In genomic region chr3:66292356-66292946, GRCm38 (mm10) we compare ENCODE assay signal across 8 mouse cellular contexts. TPM values are rescaled to one million over a fixed set of nuclear protein-coding genes. Genes with fewer than 3 reads are reported as not detected.
DNase-seq lines count a peak whose midpoint lies in the region; ATAC-seq and TF ChIP-seq lines count a peak whose summit lies in the region.

No protein-coding gene starts in this region.

- peak overlapping the region; percentile 39 to 52 for H3K4me3 ChIP-seq in heart, embryonic 14.5 days (ENCODE audit: control insufficient read depth in 1 of 2, insufficient read depth in 1 of 2, low read depth in 1 of 2, low read length in 2 of 2)
- peak overlapping the region; percentile 16; the same call in 1 of the 2 replicates for H3K4me3 ChIP-seq in kidney, postnatal 0 days (replicated peaks; ENCODE audit: low read depth, low read length)
- peak overlapping the region; percentile 34 for H3K4me3 ChIP-seq in stomach, postnatal 0 days (ENCODE audit: low read depth, low read length)

- H3K36me3 ChIP-seq in heart, embryonic 14.5 days (ENCODE audit: control insufficient read depth, insufficient read depth, low read length): no peaks in the 10 kb centered on the region
- no peaks in the 10 kb centered on the region for H3K36me3 ChIP-seq in kidney, postnatal 0 days (ENCODE audit: insufficient read depth, low read length)
- H3K36me3 ChIP-seq in stomach, postnatal 0 days (ENCODE audit: control insufficient read depth, insufficient read depth, low read length): no peaks in the 10 kb centered on the region

- H3K27me3 ChIP-seq in heart, embryonic 14.5 days (ENCODE audit: control insufficient read depth, insufficient read depth, low read length): no peaks in the 10 kb centered on the region
- no peaks in the 10 kb centered on the region for H3K27me3 ChIP-seq in kidney, postnatal 0 days (ENCODE audit: insufficient read depth, low read length)
- no peaks in the 10 kb centered on the region for H3K27me3 ChIP-seq in stomach, postnatal 0 days (ENCODE audit: control insufficient read depth, insufficient read depth, low read length)

- peaks cover 5 to 14% of the 10 kb centered on the region in 2 experiments for H3K4me1 ChIP-seq in heart, embryonic 14.5 days (ENCODE audit: control insufficient read depth in 2 of 2, insufficient read depth in 2 of 2, low read length in 2 of 2)
- H3K4me1 ChIP-seq in kidney, postnatal 0 days (replicated peaks; ENCODE audit: insufficient read depth, low read length): no peaks in the 10 kb centered on the region
- 0 out of 2 replicates have a peak, but pooled peaks cover 2% of the 10 kb centered on the region for H3K4me1 ChIP-seq in stomach, postnatal 0 days (replicated peaks; ENCODE audit: control insufficient read depth, insufficient read depth)

- H3K27ac ChIP-seq in heart, embryonic 14.5 days (replicated peaks in 1 of 2; ENCODE audit: control insufficient read depth in 1 of 2, insufficient read depth in 1 of 2, low read depth in 2 of 2, low read length in 2 of 2): peak overlapping the region; percentile 78 to 90
- peak overlapping the region; percentile 86 for H3K27ac ChIP-seq in kidney, postnatal 0 days
- no peak overlapping the region for H3K27ac ChIP-seq in stomach, postnatal 0 days (replicated peaks)

- peak; percentile 21 to 43 for DNase-seq in cerebellum, postnatal 25 days
- no peak for DNase-seq in cerebellum, adult 18-20 months
- peak; percentile 5 to 20 for DNase-seq in adrenal gland, postnatal 36 days
- peak; percentile 86 for DNase-seq in kidney, postnatal 0 days (ENCODE audit: low spot score)
- peak; percentile 43 for DNase-seq in lung, postnatal 25 days (ENCODE audit: low spot score)
- DNase-seq in stomach, postnatal 0 days (ENCODE audit: low spot score): peak; percentile 48
- DNase-seq in layer of hippocampus, adult 11-12 months (ENCODE audit: low spot score): no peak

- peak overlapping the region; percentile 77 for H3K4me2 ChIP-seq in heart, embryonic 14.5 days (ENCODE audit: low read length)
- peak overlapping the region; percentile 62 for H3K4me2 ChIP-seq in kidney, postnatal 0 days (ENCODE audit: low read length)
- peak overlapping the region; percentile 58 for H3K4me2 ChIP-seq in stomach, postnatal 0 days (replicated peaks; ENCODE audit: low read depth)

- no peaks in the 10 kb centered on the region for H3K9me3 ChIP-seq in heart, embryonic 14.5 days (ENCODE audit: control insufficient read depth, low read length)
- H3K9me3 ChIP-seq in kidney, postnatal 0 days (replicated peaks; ENCODE audit: low read length): no peaks in the 10 kb centered on the region
- H3K9me3 ChIP-seq in stomach, postnatal 0 days (ENCODE audit: control insufficient read depth, low read length): no peaks in the 10 kb centered on the region

- WGBS in heart, embryonic 14.5 days: 4% methylated on average over 20 of the region's 20 CpGs
- 4% methylated on average over 20 of the region's 20 CpGs for WGBS in kidney, postnatal 0 days
- WGBS in stomach, postnatal 0 days: 4% methylated on average over 20 of the region's 20 CpGs

- no peak for TF ChIP-seq CTCF in kidney, postnatal 0 days (IDR thresholded peaks at IDR 0.05; ENCODE audit: low read depth)
- TF ChIP-seq CTCF in stomach, postnatal 0 days (IDR thresholded peaks at IDR 0.05; ENCODE audit: low read depth): no peak

- ATAC-seq in heart, embryonic 14.5 days (ENCODE audit: insufficient number of reproducible peaks, insufficient read depth, low FRiP score, low read depth): peak; percentile 86
- peak; percentile 94 for ATAC-seq in kidney, postnatal 0 days (replicated peaks; ENCODE audit: low FRiP score, low read depth)
- peak; percentile 74 for ATAC-seq in stomach, postnatal 0 days (ENCODE audit: low FRiP score, low TSS enrichment)

- H3K9ac ChIP-seq in heart, embryonic 14.5 days (ENCODE audit: low read length): peak overlapping the region; percentile 63
- H3K9ac ChIP-seq in kidney, postnatal 0 days (ENCODE audit: low read depth, low read length): peak overlapping the region; percentile 49; the same call in 1 of the 2 replicates
- peak overlapping the region; percentile 59 for H3K9ac ChIP-seq in stomach, postnatal 0 days (ENCODE audit: low read length)

- no peak for TF ChIP-seq EP300 in stomach, postnatal 0 days (optimal IDR thresholded peaks at IDR 0.05)

RNA-seq across cellular contexts. Expression of gene Veph1, which starts 4.2 kb away (rescaled TPM):
- total RNA-seq in adrenal gland, postnatal 36 days (2021): not detected
- 1.0 and 1.4 TPM in 2 replicates for polyA plus RNA-seq in heart, embryonic 14.5 days (2014; fragmentation: Nextera tagmentation; extraction: Ambion mirVana)
- 17.3 and 21.5 TPM in 2 replicates for polyA plus RNA-seq in kidney, postnatal 0 days (2015; fragmentation: Nextera tagmentation; extraction: Ambion mirVana)
- 0.02 and 0.05 TPM in 2 replicates for polyA plus RNA-seq in stomach, postnatal 0 days (2015; fragmentation: Nextera tagmentation; extraction: Ambion mirVana)

Comparison
In these comparisons a context has a peak if more than half of its experiments do, and no peak if none do; other contexts are left out.
1. DNase-seq: peak in cerebellum, postnatal 25 days (2 of 2), adrenal gland, postnatal 36 days (2 of 2), kidney, postnatal 0 days (single experiment), lung, postnatal 25 days (single experiment) and stomach, postnatal 0 days (single experiment); none in cerebellum, adult 18-20 months (0 of 2) and layer of hippocampus, adult 11-12 months (single experiment).
2. Peak in every context shown above with its lines, with median percentiles within 50 percentile points of each other: ATAC-seq, H3K4me2 ChIP-seq, H3K4me3 ChIP-seq and H3K9ac ChIP-seq.